Mouse (Mus musculus) left cerebral cortex, postnatal 25 days (tissue): ENCODE measurements at regions not wholly inside any gene's neighbourhood (a gene's known extent, or its start where the extent isn't known, plus 50 kb on each side); places are given as distances from the start of the nearest gene placed in this dataset.

ENCODE experiments used
- DNase-seq, 2 experiments: peaks; one replicate each; pipeline ENCODE4 v3.0.0; 2022; ENCODE audit warnings: low spot score in 2 of 2, mixed read lengths in 1 of 2
- intact Hi-C: fragments of 180-260 bp; cut with DNase I; formaldehyde crosslinking; loops from one replicate; pipeline ENCODE4 v1.15.1; 2025

- no peak for DNase-seq
- intact Hi-C loops: no loop called here
Measured at GRCm38 (mm10) chr6:120614526-120614925, 51.6 kb upstream of the Cecr2 start.

- intact Hi-C loops: no loop called here
Measured at GRCm38 (mm10) chr6:120612346-120612745, 53.8 kb upstream of the Cecr2 start.

GRCm38 (mm10) chr6:120609858-120610257 is 56.3 kb upstream of the Cecr2 start:
- intact Hi-C loops: no loop called here
- no peak for DNase-seq

More at GRCm38 (mm10) chr6:120612346-120612745, 53.8 kb upstream of the Cecr2 start:
- DNase-seq: no peak

- intact Hi-C loops: no loop called here
- DNase-seq: no peak
Measured at GRCm38 (mm10) chr6:120605471-120605870, 60.7 kb upstream of the Cecr2 start.

GRCm38 (mm10) chr6:120604020-120604958 is 61.9 kb upstream of the Cecr2 start:
- intact Hi-C loops: no loop called here
- no peak for DNase-seq

- DNase-seq: no peak
- intact Hi-C loops: loop anchor here (2.0 kb wide), 1 partner anchor 129 kb away; no protein-coding TSS in a partner anchor
Measured at GRCm38 (mm10) chr6:120603454-120603853, 62.7 kb upstream of the Cecr2 start.

- intact Hi-C loops: no loop called here
- no peak for DNase-seq
Measured at GRCm38 (mm10) chr6:120600376-120600775, 65.8 kb upstream of the Cecr2 start.

GRCm38 (mm10) chr6:120598471-120598870 is 67.4 kb upstream of the Hdhd5 start:
- intact Hi-C loops: loop anchor here (5.0 kb wide), 1 partner anchor 69 kb away; the partner anchor contains the start of gene Cecr2

GRCm38 (mm10) chr6:120597887-120598286 is 66.8 kb upstream of the Hdhd5 start:
- intact Hi-C loops: loop anchor here (5.0 kb wide), 1 partner anchor 69 kb away; the partner anchor contains the start of gene Cecr2
- no peak for DNase-seq

More at GRCm38 (mm10) chr6:120598471-120598870, 67.4 kb upstream of the Hdhd5 start:
- no peak for DNase-seq

GRCm38 (mm10) chr6:120596717-120597116 is 65.6 kb upstream of the Hdhd5 start:
- intact Hi-C loops: loop anchor here (5.0 kb wide), 1 partner anchor 71 kb away; the partner anchor contains the start of gene Cecr2
- no peak for DNase-seq

- no peak for DNase-seq
- intact Hi-C loops: no loop called here
Measured at GRCm38 (mm10) chr6:120594463-120594862, 63.3 kb upstream of the Hdhd5 start.

- no peak for DNase-seq
- intact Hi-C loops: no loop called here
Measured at GRCm38 (mm10) chr6:120592705-120593104, 61.6 kb upstream of the Hdhd5 start.

- peak in 1 of 2 experiments; percentile 39 for DNase-seq
- intact Hi-C loops: no loop called here
Measured at GRCm38 (mm10) chr6:120592031-120592681, 61.0 kb upstream of the Hdhd5 start.

- intact Hi-C loops: no loop called here
- peak in 1 of 2 experiments; percentile 26 for DNase-seq
Measured at GRCm38 (mm10) chr6:120590191-120590590, 59.1 kb upstream of the Hdhd5 start.

GRCm38 (mm10) chr6:120588701-120589659 is 57.9 kb upstream of the Hdhd5 start:
- DNase-seq: peak in 1 of 2 experiments; percentile 24
- intact Hi-C loops: no loop called here

- peak in 1 of 2 experiments; percentile 25 for DNase-seq
- intact Hi-C loops: no loop called here
Measured at GRCm38 (mm10) chr6:120585941-120586280, 54.8 kb upstream of the Hdhd5 start.

- no peak for DNase-seq
Measured at GRCm38 (mm10) chr6:120585118-120585940, 54.2 kb upstream of the Hdhd5 start.

GRCm38 (mm10) chr6:120581748-120582147 is 50.6 kb upstream of the Hdhd5 start:
- DNase-seq: no peak
- intact Hi-C loops: no loop called here

More at GRCm38 (mm10) chr6:120585118-120585940, 54.2 kb upstream of the Hdhd5 start:
- intact Hi-C loops: no loop called here
